Mouse (Mus musculus): Measurements from ENCODE around the gene Snx21. TPM values are rescaled to one million over a fixed set of nuclear protein-coding genes. Genes with fewer than 3 reads are reported as not detected.

The Snx21 gene
- polyA plus RNA-seq, 1 experiment from 2014 or later = 18.3 TPM

DNA sequence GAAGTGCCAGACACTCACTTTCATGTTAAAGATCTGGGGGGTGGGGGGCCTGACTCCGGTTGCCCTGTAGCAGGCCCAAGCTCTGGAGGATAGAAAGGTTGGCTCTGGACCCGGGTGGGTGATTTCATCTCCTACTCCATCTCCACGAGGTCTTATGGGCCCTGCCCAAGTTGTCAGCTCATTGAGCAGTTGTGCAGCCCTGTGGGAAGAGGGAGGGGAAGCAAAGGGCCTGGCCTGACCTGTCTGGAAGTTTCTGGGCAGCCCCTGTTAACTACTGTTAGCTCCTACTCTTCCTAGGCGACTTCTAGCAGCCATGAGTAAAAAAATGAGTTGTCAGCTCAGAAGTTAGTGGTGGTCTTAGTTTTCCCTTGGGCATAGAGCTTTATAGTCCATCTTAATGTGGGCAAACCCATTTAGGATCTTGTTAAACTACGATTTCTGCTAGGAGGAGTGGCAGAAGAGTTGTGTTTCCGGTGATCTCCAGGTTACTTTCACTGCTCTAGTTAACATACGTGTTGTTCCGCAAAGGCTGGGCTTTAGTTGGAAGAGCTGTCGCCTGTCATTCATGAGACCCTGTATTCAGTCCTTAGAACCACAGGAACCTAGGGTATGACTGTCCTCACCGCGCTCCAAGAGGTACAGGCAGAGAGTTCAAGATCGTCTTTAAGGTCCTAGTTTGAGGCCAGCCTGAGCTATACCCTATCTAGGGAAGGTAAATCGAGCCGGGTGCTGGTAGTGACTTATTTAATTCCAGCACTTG is 12.2 kb upstream of the Snx21 start:
- Histone ChIP-seq H3K9ac (replicated peaks) (no peak overlapping the region), H3K4me1 (peaks cover 25% of the 10 kb centered on the region), H3K27me3 (0 out of 2 replicates have a peak, but pooled peaks cover 4% of the 10 kb centered on the region), H3K36me3 (peaks cover 16% of the 10 kb centered on the region), H3K27ac (replicated peaks) (no peak overlapping the region; the same call in 1 of the 2 replicates), H3K4me3 (0 out of 2 replicates have a peak overlapping the region, but pooled peaks have one; percentile 4), H3K9me3 (no peaks in the 10 kb centered on the region), H3K4me2 (replicated peaks) (no peak overlapping the region)
- 79% methylated on average over 14 of the region's 14 CpGs for WGBS
- no peak for ATAC-seq (ENCODE audit: low FRiP score, low read depth)

DNA sequence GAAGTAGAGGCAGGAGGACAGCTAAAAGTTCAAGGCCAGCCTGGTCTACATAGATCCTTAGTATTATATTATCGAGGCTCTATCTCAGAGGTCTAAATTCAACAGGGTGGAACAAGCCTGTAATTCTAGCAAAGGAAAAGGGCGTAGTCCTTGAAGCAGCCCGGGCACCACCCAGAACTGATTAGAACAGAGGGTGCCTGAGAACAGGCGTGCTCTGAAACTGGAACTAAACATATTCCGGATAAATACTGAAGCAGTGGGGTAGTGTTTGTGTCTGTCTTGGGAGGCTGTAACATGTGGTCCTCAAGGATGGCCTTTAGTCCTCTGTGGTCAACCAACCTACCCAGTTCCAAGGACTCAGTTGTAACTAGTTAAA is 11.6 kb upstream of the Snx21 start:
- Histone ChIP-seq H3K27me3 (0 out of 2 replicates have a peak, but pooled peaks cover 4% of the 10 kb centered on the region), H3K9me3 (no peaks in the 10 kb centered on the region), H3K36me3 (peaks cover 16% of the 10 kb centered on the region), H3K4me2 (replicated peaks) (no peak overlapping the region), H3K9ac (replicated peaks) (no peak overlapping the region), H3K4me1 (peaks cover 25% of the 10 kb centered on the region), H3K27ac (replicated peaks) (no peak overlapping the region), H3K4me3 (no peak overlapping the region)
- WGBS = 87% methylated on average over 5 of the region's 5 CpGs
- ATAC-seq (ENCODE audit: low FRiP score, low read depth) = no peak

DNA sequence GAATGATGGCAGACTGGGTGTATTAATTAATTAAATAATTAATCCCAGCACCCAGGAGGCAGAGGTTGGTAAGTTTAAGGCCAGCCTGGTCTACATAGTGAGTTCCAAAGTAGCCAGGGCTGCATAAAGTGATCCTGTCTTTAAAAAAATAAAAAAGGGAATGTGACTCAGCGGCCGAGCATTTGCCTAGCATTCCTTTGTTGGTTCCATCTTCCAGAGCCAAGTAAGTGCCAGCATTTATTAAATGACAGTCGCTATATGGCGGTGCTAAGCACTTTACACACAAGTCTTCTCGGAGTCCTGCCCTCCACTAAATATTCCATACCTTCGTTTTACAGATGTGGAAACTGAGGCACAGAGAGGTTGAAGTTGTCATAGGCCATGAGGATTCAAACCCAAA is 9.5 kb upstream of the Snx21 start:
- 91% methylated on average over 6 of the region's 6 CpGs for WGBS
- Histone ChIP-seq H3K27ac (replicated peaks) (no peak overlapping the region), H3K27me3 (0 out of 2 replicates have a peak, but pooled peaks cover 4% of the 10 kb centered on the region), H3K9ac (replicated peaks) (no peak overlapping the region), H3K4me3 (no peak overlapping the region), H3K4me2 (replicated peaks) (no peak overlapping the region), H3K4me1 (peaks cover 13% of the 10 kb centered on the region), H3K36me3 (peaks cover 16% of the 10 kb centered on the region), H3K9me3 (no peaks in the 10 kb centered on the region)
- no peak for ATAC-seq (ENCODE audit: low FRiP score, low read depth)

DNA sequence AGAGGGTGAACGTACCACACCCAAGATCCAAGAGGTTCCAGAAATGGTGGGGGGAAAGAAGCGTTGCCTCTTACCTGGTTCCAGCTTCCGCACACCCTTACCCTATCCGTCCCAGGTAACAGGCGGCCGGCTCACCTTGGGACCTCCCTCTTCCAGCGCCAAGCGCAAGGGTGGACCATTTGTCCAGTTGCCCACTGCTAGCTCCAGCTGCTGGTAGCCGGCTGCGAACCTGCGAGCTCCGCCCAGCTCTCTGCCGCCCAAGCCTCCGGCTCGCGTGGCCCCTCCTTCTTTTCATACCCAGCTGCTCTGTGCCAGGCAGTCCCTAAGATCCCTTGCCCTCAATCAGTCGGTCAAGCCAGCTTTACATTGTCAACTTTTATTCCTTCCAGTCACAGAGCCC is 8.8 kb upstream of the Snx21 start:
- no peaks in the 10 kb centered on the region for H3K9me3 ChIP-seq
- peaks cover 6% of the 10 kb centered on the region for H3K4me1 ChIP-seq
- no peak overlapping the region for H3K4me2 ChIP-seq (replicated peaks)
- ATAC-seq (ENCODE audit: low FRiP score, low read depth) = no peak
- H3K27ac ChIP-seq (replicated peaks) = no peak overlapping the region
- H3K9ac ChIP-seq (replicated peaks) = no peak overlapping the region
- whole genome bisulfite sequencing = 70% methylated on average over 17 of the region's 17 CpGs
- H3K27me3 ChIP-seq = 0 out of 2 replicates have a peak, but pooled peaks cover 4% of the 10 kb centered on the region
- peaks cover 11% of the 10 kb centered on the region for H3K36me3 ChIP-seq
- no peak overlapping the region for H3K4me3 ChIP-seq

DNA sequence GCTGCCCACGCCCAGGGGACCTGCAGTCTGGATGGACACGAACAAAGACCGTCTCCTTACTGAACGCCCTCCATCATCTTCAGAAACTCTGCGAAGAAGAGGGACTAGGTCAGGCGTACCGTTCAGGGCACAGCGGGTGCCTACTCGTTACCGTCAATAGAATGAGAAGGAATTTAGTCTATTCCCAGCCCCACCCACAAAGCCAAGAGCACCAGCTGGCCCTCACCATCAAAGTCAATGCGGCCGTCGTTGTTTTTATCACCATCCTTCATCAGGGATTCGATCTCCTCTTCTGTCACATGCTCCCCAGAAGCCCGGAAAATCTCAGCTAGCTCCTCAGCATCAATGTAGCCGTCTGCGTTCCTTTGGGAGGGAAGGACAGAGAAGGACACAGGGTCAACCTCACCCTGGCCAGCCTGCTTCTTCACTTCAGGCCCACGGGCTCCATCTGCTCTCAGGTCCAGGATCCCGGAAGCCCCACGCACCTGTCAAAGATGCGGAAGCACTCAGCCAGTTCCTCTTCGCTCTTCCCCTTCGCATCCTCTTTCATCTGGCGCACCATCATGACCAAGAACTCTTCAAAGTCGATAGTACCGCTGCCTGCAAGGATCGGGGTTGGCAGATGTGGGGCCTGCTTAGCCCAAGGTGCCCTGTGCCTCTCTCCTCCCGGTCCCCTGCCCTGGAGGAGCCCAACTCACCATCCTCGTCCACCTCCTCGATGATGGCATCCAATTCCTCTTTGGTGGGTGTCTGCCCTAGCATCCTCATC is 8.2 kb upstream of the Snx21 start:
- ATAC-seq (ENCODE audit: low FRiP score, low read depth) = no peak
- WGBS = 85% methylated on average over 30 of the region's 30 CpGs

DNA sequence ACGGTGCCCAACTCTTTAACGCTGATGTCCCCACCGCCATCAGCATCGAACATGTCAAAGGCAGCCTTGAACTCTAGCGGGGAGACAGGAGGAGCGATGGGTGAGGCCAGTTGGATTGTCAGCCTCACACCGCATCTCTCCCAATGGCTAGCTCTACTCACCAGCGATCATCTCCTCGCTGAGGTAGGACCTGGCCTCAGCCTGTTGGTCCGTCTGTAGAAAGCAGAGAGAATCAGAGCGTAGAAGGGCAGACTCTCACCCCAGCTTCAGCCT is 7.7 kb upstream of the Snx21 start:
- 91% methylated on average over 11 of the region's 11 CpGs for WGBS
- H3K9me3 ChIP-seq = no peaks in the 10 kb centered on the region
- H3K4me3 ChIP-seq = no peak overlapping the region
- peaks cover under 1% of the 10 kb centered on the region; the same call in 1 of the 2 replicates for H3K36me3 ChIP-seq
- ATAC-seq (ENCODE audit: low FRiP score, low read depth) = no peak
- H3K9ac ChIP-seq (replicated peaks) = no peak overlapping the region
- H3K27me3 ChIP-seq = 0 out of 2 replicates have a peak, but pooled peaks cover 4% of the 10 kb centered on the region
- H3K4me2 ChIP-seq (replicated peaks) = no peak overlapping the region
- H3K27ac ChIP-seq (replicated peaks) = no peak overlapping the region
- no peaks in the 10 kb centered on the region for H3K4me1 ChIP-seq

More for the DNA sequence above, 8.2 kb upstream of the Snx21 start:
- no peak overlapping the region for H3K4me3 ChIP-seq
- no peaks in the 10 kb centered on the region; the same call in 1 of the 2 replicates for H3K4me1 ChIP-seq
- no peak overlapping the region for H3K9ac ChIP-seq (replicated peaks)
- H3K4me2 ChIP-seq (replicated peaks) = no peak overlapping the region
- 0 out of 2 replicates have a peak, but pooled peaks cover 4% of the 10 kb centered on the region for H3K27me3 ChIP-seq
- H3K27ac ChIP-seq (replicated peaks) = no peak overlapping the region
- no peaks in the 10 kb centered on the region for H3K9me3 ChIP-seq
- peaks cover 5% of the 10 kb centered on the region for H3K36me3 ChIP-seq

DNA sequence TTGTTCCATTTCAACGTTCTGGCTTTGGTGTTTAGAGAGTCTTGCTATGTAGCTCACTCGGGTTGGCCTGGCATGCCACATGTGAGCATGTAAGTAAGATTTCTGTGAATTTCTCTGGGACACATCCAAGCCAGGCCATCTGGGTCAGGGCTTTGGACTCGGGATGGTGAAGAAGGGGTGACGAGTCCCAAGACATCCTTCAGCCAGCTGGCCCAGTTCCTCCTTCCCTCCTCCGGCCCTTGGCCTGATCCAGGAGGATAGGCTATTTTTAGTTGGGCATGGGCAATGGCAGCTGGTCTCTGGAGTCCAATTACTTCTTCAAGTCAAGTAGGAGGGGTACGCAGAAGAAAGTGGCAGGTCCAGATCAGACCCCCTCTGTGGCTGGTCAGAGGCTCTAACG is 6.8 kb upstream of the Snx21 start:
- 84% methylated on average over 7 of the region's 7 CpGs for WGBS
- no peak overlapping the region for H3K27ac ChIP-seq (replicated peaks)
- no peaks in the 10 kb centered on the region for H3K36me3 ChIP-seq
- no peaks in the 10 kb centered on the region for H3K9me3 ChIP-seq
- 0 out of 2 replicates have a peak, but pooled peaks cover 4% of the 10 kb centered on the region for H3K27me3 ChIP-seq
- no peak overlapping the region for H3K4me2 ChIP-seq (replicated peaks)
- no peaks in the 10 kb centered on the region for H3K4me1 ChIP-seq
- no peak overlapping the region for H3K9ac ChIP-seq (replicated peaks)
- no peak overlapping the region for H3K4me3 ChIP-seq
- ATAC-seq (ENCODE audit: low FRiP score, low read depth) = no peak

DNA sequence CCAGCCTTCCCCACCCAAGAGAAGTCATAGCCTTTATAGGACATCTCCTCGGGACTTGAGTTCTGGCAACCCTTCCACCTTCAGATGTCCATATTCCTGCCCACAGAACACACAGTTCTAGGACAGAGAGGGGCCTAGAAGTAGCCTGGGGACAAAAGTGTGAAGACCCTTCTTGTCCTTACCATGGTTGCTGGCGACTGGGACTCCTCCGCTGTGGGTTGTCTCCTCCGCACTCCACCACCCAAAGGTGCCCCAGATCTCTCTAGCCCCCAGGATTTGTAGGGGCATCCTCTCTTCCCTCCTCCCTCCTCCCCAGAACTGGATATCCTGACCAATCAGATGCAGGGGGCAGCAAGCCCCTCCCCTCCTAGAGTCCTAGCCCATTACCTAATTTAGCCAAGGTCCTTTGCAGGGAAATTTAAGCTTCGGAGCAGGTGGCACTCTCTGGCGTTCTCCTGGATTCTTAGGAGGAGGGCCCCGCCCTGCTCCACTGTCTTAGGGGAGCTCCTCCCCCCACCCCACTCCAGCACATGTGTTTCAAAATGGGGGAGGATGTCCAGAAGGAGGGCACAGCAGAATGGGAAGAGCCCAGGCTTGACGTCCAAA is 6.0 kb upstream of the Snx21 start, which contains the start of gene Tnnc2:
Tnnc2 (minus strand) TSS at position 487 of the 606 bp plus-strand sequence.
- H3K9ac ChIP-seq (replicated peaks) = no peak within 1 kb of the TSS
- H3K36me3 ChIP-seq = no peaks in the 10 kb centered on the region
- no peaks in the 10 kb centered on the region for H3K4me1 ChIP-seq
- 0 out of 2 replicates have a peak, but pooled peaks cover 4% of the 10 kb centered on the region for H3K27me3 ChIP-seq
- no peak within 1 kb of the TSS for H3K4me3 ChIP-seq
- 76% methylated on average over 8 of the region's 8 CpGs for WGBS
- no peak within 1 kb of the TSS for H3K27ac ChIP-seq (replicated peaks)
- no peaks in the 10 kb centered on the region for H3K9me3 ChIP-seq
- ATAC-seq (ENCODE audit: low FRiP score, low read depth) = no peak
- no peak within 1 kb of the TSS for H3K4me2 ChIP-seq (replicated peaks)

DNA sequence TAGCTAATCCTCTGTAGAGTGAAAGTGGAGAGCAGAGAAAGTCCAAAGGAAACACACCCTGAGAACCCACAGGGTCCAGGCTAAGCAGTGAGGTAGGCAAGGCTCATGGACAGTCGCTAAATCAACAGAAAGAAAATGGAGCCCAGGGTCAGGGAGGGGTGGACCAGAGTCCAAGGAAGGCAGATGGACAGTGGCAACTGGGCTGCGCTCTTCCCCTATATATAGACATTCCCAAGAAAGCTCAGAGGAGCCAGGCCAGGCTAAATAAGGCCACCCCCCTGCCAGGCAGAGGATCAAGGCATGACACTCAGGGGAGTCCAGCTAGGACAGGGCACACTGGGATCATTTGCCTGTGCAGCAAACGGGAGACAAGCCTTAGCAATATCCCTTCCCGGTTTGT is 3.7 kb upstream of the Snx21 start:
- Histone ChIP-seq H3K4me3 (no peak overlapping the region), H3K4me2 (replicated peaks) (no peak overlapping the region), H3K27ac (replicated peaks) (no peak overlapping the region), H3K4me1 (peaks cover 11% of the 10 kb centered on the region), H3K36me3 (no peaks in the 10 kb centered on the region), H3K27me3 (0 out of 2 replicates have a peak, but pooled peaks cover 2% of the 10 kb centered on the region), H3K9ac (replicated peaks) (no peak overlapping the region), H3K9me3 (no peaks in the 10 kb centered on the region)
- ATAC-seq (ENCODE audit: low FRiP score, low read depth) = no peak
- 67% methylated on average over 4 of the region's 4 CpGs for WGBS

DNA sequence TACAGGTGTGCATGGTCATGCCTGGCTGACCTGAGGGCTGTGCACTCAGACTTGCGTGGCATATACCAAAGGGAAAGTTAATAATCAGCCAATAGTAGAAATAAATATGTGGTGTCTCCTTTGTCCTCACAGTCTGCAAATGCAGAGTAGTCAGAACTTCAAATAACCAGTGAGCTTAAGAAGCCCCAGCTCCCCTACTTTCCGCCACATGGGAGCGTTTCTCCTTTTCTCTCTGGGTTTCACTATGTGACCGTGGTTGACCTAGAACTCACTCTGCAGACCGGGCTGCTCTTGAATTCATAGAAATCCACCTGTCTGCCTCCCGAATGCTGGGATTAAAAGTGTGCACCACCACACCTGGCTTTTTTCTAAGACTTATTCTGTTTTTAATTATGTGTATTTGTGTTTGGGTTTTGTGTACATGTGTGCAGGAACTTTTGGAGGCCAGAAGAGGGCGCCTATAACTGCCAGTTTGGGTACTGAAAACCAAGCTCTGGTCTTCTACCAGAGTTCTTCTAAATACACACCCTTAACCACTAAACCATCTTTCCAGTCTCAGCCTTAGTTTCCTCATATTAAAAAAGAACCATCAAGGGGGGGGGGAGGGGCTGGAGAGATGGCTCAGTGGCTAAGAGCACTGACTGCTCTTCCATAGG is 1.6 kb upstream of the Snx21 start:
- no peak overlapping the region for H3K4me2 ChIP-seq (replicated peaks)
- no peak overlapping the region for H3K9ac ChIP-seq (replicated peaks)
- 80% methylated on average over 7 of the region's 7 CpGs for WGBS
- H3K4me1 ChIP-seq = peaks cover 11% of the 10 kb centered on the region
- ATAC-seq (ENCODE audit: low FRiP score, low read depth) = no peak
- H3K27ac ChIP-seq (replicated peaks) = no peak overlapping the region
- H3K4me3 ChIP-seq = no peak overlapping the region
- no peaks in the 10 kb centered on the region for H3K9me3 ChIP-seq
- H3K27me3 ChIP-seq = 0 out of 2 replicates have a peak, but pooled peaks cover 4% of the 10 kb centered on the region
- H3K36me3 ChIP-seq = 0 out of 2 replicates have a peak, but pooled peaks cover 2% of the 10 kb centered on the region

DNA sequence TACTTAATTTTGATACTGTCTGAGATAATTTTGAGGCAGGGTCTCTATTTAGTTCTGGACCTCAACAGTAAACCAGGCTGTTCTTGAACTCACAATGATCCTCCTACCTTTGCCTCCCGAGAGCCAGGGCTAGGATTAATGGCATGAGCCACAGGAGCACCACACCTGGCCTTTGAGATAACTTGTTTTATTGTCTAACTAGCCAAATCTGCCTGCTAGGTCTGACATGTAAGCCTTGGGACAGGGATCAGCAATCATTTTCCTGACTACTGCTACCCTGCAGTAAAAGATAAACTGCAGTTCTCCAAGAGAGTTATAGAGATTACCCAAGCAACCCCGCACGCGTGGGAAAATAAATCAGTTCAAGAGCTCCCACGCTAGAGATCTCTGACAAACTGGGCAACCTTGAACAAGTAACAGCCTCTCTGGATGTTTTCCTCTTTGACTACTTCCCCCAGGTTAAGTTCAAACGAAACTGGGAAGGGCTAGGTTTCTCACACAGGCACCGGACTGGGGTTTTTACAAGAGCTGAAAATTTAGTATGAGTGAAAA is 678 bp upstream of the Snx21 start:
- peak overlapping the region; percentile 60; the same call in 1 of the 2 replicates for H3K9ac ChIP-seq (replicated peaks)
- no peak for ATAC-seq (ENCODE audit: low FRiP score, low read depth)
- 16% methylated on average over 7 of the region's 7 CpGs for WGBS
- peak overlapping the region; percentile 82 for H3K4me2 ChIP-seq (replicated peaks)
- peaks cover 11% of the 10 kb centered on the region for H3K4me1 ChIP-seq
- H3K4me3 ChIP-seq = peak overlapping the region; percentile 64
- no peak overlapping the region for H3K27ac ChIP-seq (replicated peaks)
- 0 out of 2 replicates have a peak, but pooled peaks cover 4% of the 10 kb centered on the region for H3K27me3 ChIP-seq
- H3K9me3 ChIP-seq = no peaks in the 10 kb centered on the region
- 0 out of 2 replicates have a peak, but pooled peaks cover 3% of the 10 kb centered on the region for H3K36me3 ChIP-seq
